Mouse (Mus musculus) Patski (cell line): ENCODE data around the gene Myl3. TPM values are rescaled to one million over a fixed set of nuclear protein-coding genes. Genes with fewer than 3 reads are reported as not detected.

Source experiments
- ATAC-seq: fragments of 100-300 bp; one replicate; pipeline ENCODE4 v1.8.0; 2021
- CTCF ChIA-PET: fragments of 350-600 bp; sonication (Branson Sonifier 250); formaldehyde crosslinking; loops from one replicate; lab custom pipeline; 2022; ENCODE audit warnings: inconsistent platforms; lab: Charles Lee
- POLR2A ChIA-PET: fragments of 350-600 bp; sonication (Branson Sonifier 250); formaldehyde crosslinking; loops from one replicate; lab custom pipeline; 2022; ENCODE audit warnings: antibody characterized with exemption, inconsistent platforms; lab: Charles Lee
- DNase-seq: peaks from one replicate; pipeline ENCODE4 v3.0.0-alpha.2; 2011; ENCODE audit warnings: low read depth, low spot score
- H3K27me3 ChIP-seq: fragments of 371-371 bp; one replicate; pipeline ENCODE4 v1.5.1; 2021
- CTCF ChIP-seq: fragments of 100-300 bp; IDR thresholded peaks from one replicate; pipeline ENCODE4 v1.5.1; 2021
- in situ Hi-C: fragments of 300-500 bp; cut with MboI; formaldehyde crosslinking; loops from 3 replicates; pipeline ENCODE4 v1.11.1; 2018; ENCODE audit warnings: low pct_unique_long_range_greater_than_20kb, mixed read lengths
- polyA plus RNA-seq: library from polyadenylated mRNA; unstranded; gene quantifications from one replicate; pipeline ENCODE4 v1.2.3, GENCODE M21; 2021

Gene Myl3
- polyA plus RNA-seq, 1 experiment from 2014 or later, result 0.19 TPM

DNA sequence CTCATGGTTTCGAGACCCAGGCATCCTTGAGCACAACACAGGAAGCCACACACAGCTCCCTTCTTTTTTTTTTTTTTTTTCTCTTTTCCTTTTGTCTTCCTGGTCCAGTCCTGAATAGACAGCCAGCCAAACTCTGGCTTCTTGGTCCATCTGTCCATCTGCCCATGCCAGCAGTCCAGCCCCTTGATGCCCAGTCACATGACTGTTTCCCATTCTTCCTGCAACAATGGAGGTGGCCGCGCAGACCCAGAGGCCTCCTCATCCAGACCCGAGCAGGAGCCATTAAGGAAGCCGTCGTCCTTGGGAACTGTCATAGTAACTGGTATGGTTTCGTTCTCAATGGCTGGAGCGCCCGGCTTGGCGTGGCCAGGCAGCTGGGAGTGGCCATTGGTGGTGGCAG, 19.6 kb upstream of the Myl3 start:
- no peaks in the 10 kb centered on the region for H3K27me3 ChIP-seq
- ATAC-seq (no peak), DNase-seq (no peak)
- POLR2A ChIA-PET, result no interaction called here
- CTCF ChIA-PET, result interaction anchor here (0.7 to 1.7 kb wide), 3 partner anchors 37 to 60 kb away, joined by 3 to 6 read pairs (median 5); no protein-coding TSS in a partner anchor
- in situ Hi-C loops, result no loop called here
- no peak for TF ChIP-seq CTCF

DNA sequence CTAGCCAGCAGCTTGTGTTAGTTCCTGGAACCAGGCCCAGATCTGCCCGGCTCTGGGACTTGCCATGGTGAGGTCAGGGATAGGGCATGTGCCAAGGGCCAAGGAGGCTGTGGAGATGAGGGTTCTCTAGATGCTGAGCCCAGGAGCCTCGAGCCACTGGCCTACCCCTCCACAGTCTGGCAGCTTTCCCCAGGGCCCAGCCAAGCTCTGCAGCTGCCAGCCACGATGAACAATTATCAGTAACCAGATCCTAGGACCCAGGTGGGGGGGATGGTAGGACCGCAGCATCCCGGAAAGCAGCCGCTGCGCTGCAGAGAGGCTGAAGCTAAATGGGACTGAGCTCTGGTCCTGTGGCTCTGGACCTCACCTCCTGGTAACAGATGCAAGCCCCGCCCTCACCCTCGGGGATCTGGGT, 15.9 kb upstream of the Myl3 start:
- POLR2A ChIA-PET, result no interaction called here
- H3K27me3 ChIP-seq, result no peaks in the 10 kb centered on the region
- CTCF ChIA-PET, result interaction anchor here (1.0 to 3.4 kb wide), 7 partner anchors 15 to 315 kb away, joined by 3 to 34 read pairs (median 6); no protein-coding TSS in a partner anchor
- ATAC-seq, result peak; percentile 82
- in situ Hi-C loops, result no loop called here
- peak; percentile 90 for DNase-seq
- no peak for TF ChIP-seq CTCF

DNA sequence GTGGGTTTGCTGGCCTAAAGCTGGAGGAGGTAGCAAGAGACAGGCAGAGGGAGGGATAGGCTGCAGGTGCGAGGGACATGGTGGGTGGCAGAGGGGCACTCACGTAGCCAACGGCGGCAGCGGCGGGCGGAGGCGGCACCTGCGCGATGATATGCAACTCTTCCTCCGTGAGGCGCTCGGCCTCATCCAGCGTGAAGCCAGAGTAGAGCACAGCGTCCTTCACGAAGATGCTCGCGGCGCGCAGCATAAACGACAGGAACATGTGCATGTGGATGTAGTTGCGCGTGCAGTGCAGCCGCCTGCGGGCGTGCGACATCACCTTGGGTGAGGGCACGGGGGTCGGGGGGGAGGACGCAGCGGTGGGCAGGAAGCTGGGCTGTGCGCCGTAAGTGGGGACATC, 14.8 kb upstream of the Myl3 start:
- CTCF ChIA-PET, result no interaction called here
- POLR2A ChIA-PET, result no interaction called here
- H3K27me3 ChIP-seq, result no peaks in the 10 kb centered on the region
- no peak for TF ChIP-seq CTCF
- no peak for DNase-seq
- in situ Hi-C loops, result no loop called here
- ATAC-seq, result no peak

DNA sequence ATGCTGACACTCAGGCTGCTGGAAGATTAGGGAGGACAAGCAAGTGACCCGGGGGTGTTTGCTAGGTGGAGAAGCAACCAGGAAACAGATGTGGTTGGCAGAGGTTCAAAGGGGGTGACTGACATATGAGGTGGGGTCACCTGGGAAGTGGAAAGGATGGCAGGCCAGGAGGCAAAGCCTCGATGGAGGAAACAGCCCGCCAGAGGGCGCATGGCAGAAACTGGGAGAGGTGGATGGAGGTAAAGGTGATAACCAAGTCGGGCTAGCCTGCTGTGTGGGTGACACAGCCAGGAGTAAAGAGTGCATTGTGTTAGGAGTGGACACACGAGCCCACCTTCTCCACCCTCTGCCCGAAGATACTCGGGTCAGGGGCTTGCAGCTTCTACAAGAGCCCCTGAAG, 11.8 kb upstream of the Myl3 start:
- in situ Hi-C loops, result no loop called here
- H3K27me3 ChIP-seq, result no peaks in the 10 kb centered on the region
- no peak for ATAC-seq
- CTCF ChIA-PET, result interaction anchor here (0.8 to 4.9 kb wide), 5 partner anchors 10 to 50 kb away, joined by 3 to 24 read pairs (median 4); no protein-coding TSS in a partner anchor
- POLR2A ChIA-PET, result no interaction called here
- DNase-seq, result no peak
- TF ChIP-seq CTCF, result no peak

DNA sequence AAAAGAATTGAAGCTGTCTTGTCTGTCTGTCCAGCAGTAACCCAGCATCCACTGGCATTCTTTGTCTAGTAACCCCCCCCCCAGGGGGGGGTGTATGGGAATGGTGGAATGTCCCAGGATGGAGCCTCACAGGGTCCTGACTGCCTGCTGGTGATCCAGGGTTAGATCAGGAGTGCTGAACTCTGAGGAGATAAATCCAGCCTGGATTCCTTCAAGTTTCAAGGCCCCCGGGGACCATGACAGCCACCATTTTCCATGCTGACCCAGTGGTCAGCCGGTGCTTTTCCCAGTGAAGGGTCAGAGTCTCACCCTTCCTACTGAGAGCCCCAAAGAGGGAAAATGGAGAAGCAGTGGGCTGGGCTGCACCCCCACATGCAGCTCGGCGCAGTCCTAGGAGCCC, 9.8 kb upstream of the Myl3 start:
- POLR2A ChIA-PET, result no interaction called here
- no peak for TF ChIP-seq CTCF
- in situ Hi-C loops, result no loop called here
- ATAC-seq, result no peak
- DNase-seq, result no peak
- no peaks in the 10 kb centered on the region for H3K27me3 ChIP-seq
- CTCF ChIA-PET, result interaction anchor here (1.6 to 4.9 kb wide), 2 partner anchors 27 to 48 kb away, joined by 6 to 24 read pairs; no protein-coding TSS in a partner anchor

DNA sequence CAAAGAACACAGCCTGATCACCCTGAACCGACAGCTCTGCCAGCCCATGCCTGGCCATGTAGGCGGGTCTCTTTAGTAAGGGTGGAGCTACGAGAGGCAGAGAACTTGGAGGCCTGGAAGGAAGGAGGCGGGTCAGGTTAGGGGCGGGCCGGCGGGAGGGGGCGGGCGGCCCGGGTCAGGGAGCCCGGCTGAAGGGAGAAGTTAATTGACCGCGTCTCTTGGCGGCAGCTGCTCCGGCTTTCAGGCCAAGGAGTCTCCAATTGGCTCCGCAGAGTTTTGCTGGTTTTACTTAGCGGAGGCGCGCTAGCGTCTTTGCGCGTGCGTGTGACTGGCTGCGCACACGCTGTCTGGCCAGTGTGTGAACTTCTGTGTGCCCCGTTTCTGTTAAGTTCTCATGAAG, 9.0 kb upstream of the Myl3 start:
- no peak for DNase-seq
- TF ChIP-seq CTCF, result no peak
- POLR2A ChIA-PET, result no interaction called here

DNA sequence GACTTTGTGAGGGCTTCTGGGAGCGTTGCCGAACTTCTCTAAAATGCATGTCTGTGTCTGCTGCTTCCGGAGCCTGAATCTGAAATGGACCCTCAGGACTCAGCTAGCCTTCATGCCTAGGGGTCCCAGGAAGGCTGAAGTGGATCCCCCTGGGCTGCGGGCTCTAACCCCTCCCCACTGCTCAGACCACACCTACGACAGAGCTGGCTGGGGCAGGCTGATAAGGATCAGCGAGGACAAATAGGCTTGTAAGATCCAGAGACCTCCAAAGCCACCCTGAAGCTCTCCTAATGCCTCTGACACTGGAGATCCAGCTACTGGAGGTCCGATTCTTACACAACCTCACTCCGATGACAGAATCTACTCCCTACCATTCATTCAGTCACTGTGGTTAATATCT, 8.6 kb upstream of the Myl3 start:
- in situ Hi-C loops, result no loop called here
- TF ChIP-seq CTCF, result no peak
- POLR2A ChIA-PET, result interaction anchor here (0.5 kb wide), 1 partner anchor 37 kb away, joined by 3 read pairs; no protein-coding TSS in a partner anchor
- CTCF ChIA-PET, result interaction anchor here (0.8 to 4.9 kb wide), 3 partner anchors 11 to 47 kb away, joined by 3 to 24 read pairs (median 4); no protein-coding TSS in a partner anchor
- ATAC-seq (no peak), DNase-seq (no peak)
- no peaks in the 10 kb centered on the region for H3K27me3 ChIP-seq

More for the DNA sequence above, 9.0 kb upstream of the Myl3 start:
- in situ Hi-C loops, result no loop called here
- CTCF ChIA-PET, result interaction anchor here (0.8 to 4.9 kb wide), 2 partner anchors 12 to 48 kb away, joined by 3 to 24 read pairs; no protein-coding TSS in a partner anchor
- ATAC-seq, result peak; percentile 91
- H3K27me3 ChIP-seq, result no peaks in the 10 kb centered on the region

DNA sequence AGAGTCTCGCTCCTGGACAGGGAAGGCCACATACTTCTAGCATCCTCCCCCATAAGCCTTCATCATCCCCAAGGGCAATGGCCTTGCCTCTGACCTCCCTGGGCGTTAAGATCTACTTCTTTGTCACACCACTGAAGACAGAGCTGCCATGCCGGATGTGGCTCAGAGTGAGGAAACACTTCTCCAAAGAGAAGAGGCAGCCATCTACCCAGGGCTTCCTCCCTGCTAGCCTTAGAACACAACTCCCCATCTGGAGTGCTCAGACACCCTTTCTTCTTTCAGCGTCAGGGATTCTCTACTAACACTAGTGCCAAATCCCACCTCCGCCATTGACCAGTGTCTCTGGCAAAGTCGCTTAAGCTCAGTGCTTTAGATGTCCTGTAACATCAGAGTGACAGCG, 7.5 kb upstream of the Myl3 start:
- DNase-seq (no peak), ATAC-seq (no peak)
- no peak for TF ChIP-seq CTCF
- CTCF ChIA-PET, result interaction anchor here (1.1 to 1.9 kb wide), 3 partner anchors 19 to 45 kb away, joined by 3 to 4 read pairs (median 3); no protein-coding TSS in a partner anchor
- no peaks in the 10 kb centered on the region for H3K27me3 ChIP-seq
- in situ Hi-C loops, result no loop called here
- POLR2A ChIA-PET, result no interaction called here

DNA sequence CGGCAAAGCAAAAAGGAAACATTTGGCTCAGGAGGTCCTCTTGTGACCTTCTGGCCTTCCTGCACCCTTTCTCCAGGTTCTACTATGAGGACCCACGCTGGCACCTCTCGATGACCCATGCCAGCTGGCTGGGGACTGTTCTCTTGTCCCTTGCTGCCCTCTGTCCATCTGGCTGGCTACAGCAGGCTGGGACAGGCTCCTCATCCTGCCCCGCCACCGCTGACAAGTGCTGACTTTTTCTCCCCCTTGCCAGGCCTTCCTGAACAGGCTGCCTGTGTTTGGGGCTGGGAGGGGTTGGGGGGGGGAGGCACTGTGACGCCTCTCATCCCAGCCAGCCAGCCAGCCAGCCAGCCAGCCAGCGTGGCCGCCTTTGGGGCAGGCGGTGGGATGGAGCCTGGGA, 5.3 kb upstream of the Myl3 start:
- H3K27me3 ChIP-seq, result peaks cover 3% of the 10 kb centered on the region
- ChIA-PET POLR2A (interaction anchor here (0.7 kb wide), 1 partner anchor 253 kb away, joined by 5 read pairs; no protein-coding TSS in a partner anchor), CTCF (no interaction called here)
- ATAC-seq (no peak), DNase-seq (no peak)
- in situ Hi-C loops, result no loop called here
- no peak for TF ChIP-seq CTCF

DNA sequence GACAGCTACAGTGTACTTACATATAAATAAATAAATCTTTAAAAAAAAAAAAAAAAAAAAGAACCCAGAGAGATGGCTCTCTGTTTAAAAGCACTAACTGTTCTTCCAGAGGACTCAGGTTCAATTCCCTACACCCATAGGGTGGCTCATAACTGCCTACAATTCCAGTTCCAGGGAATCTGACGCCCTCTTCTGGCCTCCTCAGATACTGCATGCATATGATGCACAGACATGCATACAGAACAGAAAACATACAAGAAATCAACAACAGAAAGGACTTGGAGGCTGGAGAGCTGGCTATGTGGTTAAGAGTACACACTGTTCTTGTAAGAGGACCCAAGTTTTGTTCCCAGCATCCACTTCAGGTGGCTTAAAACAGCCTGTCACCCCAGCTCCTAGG, 3.6 kb upstream of the Myl3 start:
- H3K27me3 ChIP-seq, result peaks cover 6% of the 10 kb centered on the region
- CTCF ChIA-PET, result interaction anchor here (1.2 kb wide), 1 partner anchor 54 kb away, joined by 4 read pairs; no protein-coding TSS in a partner anchor
- POLR2A ChIA-PET, result no interaction called here
- in situ Hi-C loops, result no loop called here
- ATAC-seq (no peak), DNase-seq (no peak)
- TF ChIP-seq CTCF, result no peak

DNA sequence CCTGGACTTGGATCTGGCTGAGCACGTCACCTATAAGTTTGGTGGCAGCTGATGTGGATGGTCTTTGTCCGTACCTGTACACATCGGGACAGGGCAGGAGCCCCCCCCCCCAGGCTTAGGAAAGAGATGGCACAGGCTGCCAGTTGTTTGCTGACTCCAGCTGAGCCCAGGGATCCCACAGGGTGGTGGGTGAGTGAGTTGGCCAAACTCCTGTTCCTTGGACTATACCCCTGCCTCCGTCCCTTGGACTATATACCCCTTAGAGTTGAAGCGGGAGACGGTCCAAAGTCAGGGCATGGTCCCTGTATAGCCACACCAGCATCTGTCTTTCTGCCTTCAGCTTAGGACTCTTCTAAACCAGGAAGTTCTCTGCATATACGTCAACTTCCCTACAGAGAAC, 1.7 kb upstream of the Myl3 start:
- ATAC-seq (no peak), DNase-seq (no peak)
- ChIA-PET POLR2A (no interaction called here), CTCF (interaction anchor here (0.7 to 3.3 kb wide), 4 partner anchors 10 to 42 kb away, joined by 3 to 8 read pairs (median 4); no protein-coding TSS in a partner anchor)
- TF ChIP-seq CTCF, result no peak
- in situ Hi-C loops, result no loop called here
- H3K27me3 ChIP-seq, result peaks cover 6% of the 10 kb centered on the region
